Mouse (Mus musculus): Measurements from ENCODE around the gene Spaca7. TPM values are rescaled to one million over a fixed set of nuclear protein-coding genes. Genes with fewer than 3 reads are reported as not detected.
A peak's percentile ranks its signal among the peaks of the same experiment; 100 is the strongest.

Gene Spaca7
- polyA plus RNA-seq, 1 experiment, result not detected

GRCm38 (mm10) chr8:12548255-12548654 is 24.6 kb upstream of the Spaca7 start:
- Histone ChIP-seq H3K4me1 (ENCODE audit: control insufficient read depth, insufficient read depth, low read length) (no peaks in the 10 kb centered on the region), H3K27ac (ENCODE audit: control insufficient read depth, insufficient read depth, low read depth, low read length, poor library complexity) (no peak overlapping the region), H3K4me3 (replicated peaks; ENCODE audit: control insufficient read depth, low read depth, low read length) (no peak overlapping the region)
- WGBS, result 20% methylated on average over 15 of the region's 15 CpGs
- TF ChIP-seq POLR2A (IDR thresholded peaks at IDR 0.05; ENCODE audit: borderline replicate concordance, control insufficient read depth, low read depth, low read length) (no peak), CTCF (IDR thresholded peaks at IDR 0.05; ENCODE audit: control insufficient read depth, insufficient read depth, low read length) (no peak)

- Histone ChIP-seq H3K27ac (ENCODE audit: control insufficient read depth, insufficient read depth, low read depth, low read length, poor library complexity) (no peak overlapping the region), H3K4me3 (replicated peaks; ENCODE audit: control insufficient read depth, low read depth, low read length) (no peak overlapping the region), H3K4me1 (ENCODE audit: control insufficient read depth, insufficient read depth, low read length) (no peaks in the 10 kb centered on the region)
- WGBS, result 35% methylated on average over 5 of the region's 5 CpGs
- no peak for TF ChIP-seq CTCF (IDR thresholded peaks at IDR 0.05; ENCODE audit: control insufficient read depth, insufficient read depth, low read length)
- TF ChIP-seq POLR2A (IDR thresholded peaks at IDR 0.05; ENCODE audit: borderline replicate concordance, control insufficient read depth, low read depth, low read length), result no peak
These were observed 24.1 kb upstream of the Spaca7 start for GRCm38 (mm10) chr8:12548680-12549079.

GRCm38 (mm10) chr8:12555515-12556145 is 17.2 kb upstream of the Spaca7 start:
- H3K27ac ChIP-seq (ENCODE audit: control insufficient read depth, insufficient read depth, low read depth, low read length, poor library complexity), result no peak overlapping the region
- no peaks in the 10 kb centered on the region for H3K4me1 ChIP-seq (ENCODE audit: control insufficient read depth, insufficient read depth, low read length)
- TF ChIP-seq POLR2A (IDR thresholded peaks at IDR 0.05; ENCODE audit: borderline replicate concordance, control insufficient read depth, low read depth, low read length) (no peak), CTCF (IDR thresholded peaks at IDR 0.05; ENCODE audit: control insufficient read depth, insufficient read depth, low read length) (no peak)
- H3K4me3 ChIP-seq (replicated peaks; ENCODE audit: control insufficient read depth, low read depth, low read length), result no peak overlapping the region
- WGBS, result 59% methylated on average over 15 of the region's 15 CpGs

GRCm38 (mm10) chr8:12558786-12559185 is 14.0 kb upstream of the Spaca7 start:
- H3K4me3 ChIP-seq (replicated peaks; ENCODE audit: control insufficient read depth, low read depth, low read length), result no peak overlapping the region
- no peak overlapping the region for H3K27ac ChIP-seq (ENCODE audit: control insufficient read depth, insufficient read depth, low read depth, low read length, poor library complexity)
- TF ChIP-seq CTCF (IDR thresholded peaks at IDR 0.05; ENCODE audit: control insufficient read depth, insufficient read depth, low read length) (no peak), POLR2A (IDR thresholded peaks at IDR 0.05; ENCODE audit: borderline replicate concordance, control insufficient read depth, low read depth, low read length) (no peak)
- H3K4me1 ChIP-seq (ENCODE audit: control insufficient read depth, insufficient read depth, low read length), result no peaks in the 10 kb centered on the region
- 76% methylated on average over 3 of the region's 3 CpGs for WGBS

- Histone ChIP-seq H3K4me3 (replicated peaks; ENCODE audit: control insufficient read depth, low read depth, low read length) (no peak overlapping the region), H3K4me1 (ENCODE audit: control insufficient read depth, insufficient read depth, low read length) (no peaks in the 10 kb centered on the region), H3K27ac (ENCODE audit: control insufficient read depth, insufficient read depth, low read depth, low read length, poor library complexity) (no peak overlapping the region)
- TF ChIP-seq POLR2A (IDR thresholded peaks at IDR 0.05; ENCODE audit: borderline replicate concordance, control insufficient read depth, low read depth, low read length) (no peak), CTCF (IDR thresholded peaks at IDR 0.05; ENCODE audit: control insufficient read depth, insufficient read depth, low read length) (peak; percentile 71)
- 18% methylated on average over 11 of the region's 11 CpGs for WGBS
These were observed 11.3 kb upstream of the Spaca7 start for GRCm38 (mm10) chr8:12561403-12561960.

GRCm38 (mm10) chr8:12564307-12564706 is 8.5 kb upstream of the Spaca7 start:
- Histone ChIP-seq H3K4me3 (replicated peaks; ENCODE audit: control insufficient read depth, low read depth, low read length) (no peak overlapping the region), H3K27ac (ENCODE audit: control insufficient read depth, insufficient read depth, low read depth, low read length, poor library complexity) (no peak overlapping the region), H3K4me1 (ENCODE audit: control insufficient read depth, insufficient read depth, low read length) (no peaks in the 10 kb centered on the region)
- TF ChIP-seq CTCF (IDR thresholded peaks at IDR 0.05; ENCODE audit: control insufficient read depth, insufficient read depth, low read length) (0 out of 2 replicates have a peak, but pooled peaks have one; percentile 10), POLR2A (IDR thresholded peaks at IDR 0.05; ENCODE audit: borderline replicate concordance, control insufficient read depth, low read depth, low read length) (no peak)
- 1% methylated on average over 4 of the region's 4 CpGs for WGBS

- Histone ChIP-seq H3K4me3 (replicated peaks; ENCODE audit: control insufficient read depth, low read depth, low read length) (no peak overlapping the region), H3K4me1 (ENCODE audit: control insufficient read depth, insufficient read depth, low read length) (no peaks in the 10 kb centered on the region), H3K27ac (ENCODE audit: control insufficient read depth, insufficient read depth, low read depth, low read length, poor library complexity) (no peak overlapping the region)
- TF ChIP-seq POLR2A (IDR thresholded peaks at IDR 0.05; ENCODE audit: borderline replicate concordance, control insufficient read depth, low read depth, low read length) (no peak), CTCF (IDR thresholded peaks at IDR 0.05; ENCODE audit: control insufficient read depth, insufficient read depth, low read length) (no peak)
- 67% methylated on average over 10 of the region's 10 CpGs for WGBS
These were observed 7.3 kb upstream of the Spaca7 start for GRCm38 (mm10) chr8:12565488-12565887.

- no peak overlapping the region for H3K27ac ChIP-seq (ENCODE audit: control insufficient read depth, insufficient read depth, low read depth, low read length, poor library complexity)
- no peak overlapping the region for H3K4me3 ChIP-seq (replicated peaks; ENCODE audit: control insufficient read depth, low read depth, low read length)
- no peaks in the 10 kb centered on the region for H3K4me1 ChIP-seq (ENCODE audit: control insufficient read depth, insufficient read depth, low read length)
- WGBS, result 64% methylated on average over 7 of the region's 7 CpGs
- TF ChIP-seq CTCF (IDR thresholded peaks at IDR 0.05; ENCODE audit: control insufficient read depth, insufficient read depth, low read length), result no peak
- no peak for TF ChIP-seq POLR2A (IDR thresholded peaks at IDR 0.05; ENCODE audit: borderline replicate concordance, control insufficient read depth, low read depth, low read length)
These were observed 6.3 kb upstream of the Spaca7 start for GRCm38 (mm10) chr8:12566509-12566908.

Measured in bone marrow, adult 2 months (tissue).